Mouse (Mus musculus): ENCODE results near the gene Scn4b.

Gene Scn4b

GRCm38 (mm10) chr9:45195468-45195867, 57.3 kb downstream of the Scn4b start:
- no peak for DNase-seq

GRCm38 (mm10) chr9:45196125-45196830, 58.1 kb downstream of the Scn4b start:
- DNase-seq, result no peak

- peak; percentile 24 for DNase-seq
These were observed 59.4 kb downstream of the Scn4b start for GRCm38 (mm10) chr9:45197549-45197948.

GRCm38 (mm10) chr9:45201319-45201947, 63.2 kb downstream of the Scn4b start:
- DNase-seq, result peak; percentile 82

GRCm38 (mm10) chr9:45202021-45202798, 64.0 kb downstream of the Scn4b start:
- no peak for DNase-seq

All from lung, postnatal 36 days (tissue).